ENCODE assay signal across 9 mouse cellular contexts in genomic region chr1:75445141-75445701, GRCm38 (mm10). TPM values are rescaled to one million over a fixed set of nuclear protein-coding genes. Genes with fewer than 3 reads are reported as not detected.
A peak's percentile ranks its signal among the peaks of the same experiment; 100 is the strongest.
DNase-seq lines count a peak whose midpoint lies in the region; ATAC-seq and TF ChIP-seq lines count a peak whose summit lies in the region.
"Had no signal": no experiment of that assay in that cellular context is flagged by ENCODE, and none has a peak within 500 bp of the region (broad histone marks: within the 10 kb centered on the region; RNA-seq: fewer than 3 reads in every experiment).

No protein-coding gene starts in this region.

- no peaks in the 10 kb centered on the region for H3K9me3 ChIP-seq in embryonic facial prominence, embryonic 13.5 days
- no peaks in the 10 kb centered on the region for H3K9me3 ChIP-seq in neural tube, embryonic 13.5 days

- peaks cover 74% of the 10 kb centered on the region for H3K4me1 ChIP-seq in embryonic facial prominence, embryonic 13.5 days
- H3K4me1 ChIP-seq in neural tube, embryonic 13.5 days (replicated peaks) = peaks cover 90% of the 10 kb centered on the region
- H3K4me1 ChIP-seq in heart, adult 2 months (ENCODE audit: control insufficient read depth, insufficient read depth, low read length) = no peaks in the 10 kb centered on the region

- no peaks in the 10 kb centered on the region for H3K79me2 ChIP-seq in heart, adult 2 months (replicated peaks; ENCODE audit: control insufficient read depth, insufficient read depth, low read length)

- peak; percentile 34; the same call in 1 of the 2 replicates for ATAC-seq in embryonic facial prominence, embryonic 13.5 days (ENCODE audit: insufficient number of reproducible peaks, insufficient read depth, low FRiP score, low TSS enrichment, low read depth)
- peak; percentile 15 for ATAC-seq in neural tube, embryonic 13.5 days (ENCODE audit: low read depth)

- peak overlapping the region; percentile 44 for H3K4me2 ChIP-seq in embryonic facial prominence, embryonic 13.5 days
- H3K4me2 ChIP-seq in neural tube, embryonic 13.5 days = peak overlapping the region; percentile 71

- TF ChIP-seq POLR2A in heart, adult 2 months (IDR thresholded peaks at IDR 0.05; ENCODE audit: insufficient read depth, low read depth, low read length) = no peak

- peak; percentile 63 to 77 for DNase-seq in layer of hippocampus, adult 2 months (ENCODE audit: low spot score in 2 of 2)
- no peak for DNase-seq in layer of hippocampus, postnatal 25 days (ENCODE audit: extremely low spot score in 1 of 2, low spot score in 1 of 2)
- peak; percentile 79 for DNase-seq in layer of hippocampus, adult 9-11 months
- DNase-seq in retina, postnatal 1 day = no peak
- no peak for DNase-seq in natural killer cell, adult 2 months (ENCODE audit: low spot score in 2 of 2)
- no peak for DNase-seq in heart, adult 2 months

- H3K27me3 ChIP-seq in embryonic facial prominence, embryonic 13.5 days = peaks cover 62% of the 10 kb centered on the region
- H3K27me3 ChIP-seq in neural tube, embryonic 13.5 days = peaks cover 14% of the 10 kb centered on the region
- H3K27me3 ChIP-seq in heart, adult 2 months (ENCODE audit: control insufficient read depth, insufficient read depth, low read length) = peaks cover 7% of the 10 kb centered on the region; the same call in 1 of the 2 replicates

- H3K27ac ChIP-seq in layer of hippocampus, adult 2 months = peak overlapping the region; percentile 86
- H3K27ac ChIP-seq in embryonic facial prominence, embryonic 13.5 days = no peak overlapping the region
- H3K27ac ChIP-seq in neural tube, embryonic 13.5 days (replicated peaks) = peak overlapping the region; percentile 92
- no peak overlapping the region for H3K27ac ChIP-seq in heart, adult 2 months

- H3K4me3 ChIP-seq in layer of hippocampus, adult 2 months = peak overlapping the region; percentile 29; the same call in 1 of the 2 replicates
- no peak overlapping the region for H3K4me3 ChIP-seq in embryonic facial prominence, embryonic 13.5 days
- H3K4me3 ChIP-seq in neural tube, embryonic 13.5 days = no peak overlapping the region
- no peak overlapping the region for H3K4me3 ChIP-seq in heart, adult 2 months

- intact Hi-C loops in heart, adult 2 months (cut with DNase I) = loop anchor here (1.0 kb wide), 1 partner anchor 22 kb away; no protein-coding TSS in a partner anchor

- H3K9ac ChIP-seq in embryonic facial prominence, embryonic 13.5 days = no peak overlapping the region
- peak overlapping the region; percentile 47 for H3K9ac ChIP-seq in neural tube, embryonic 13.5 days
- no peak overlapping the region for H3K9ac ChIP-seq in heart, adult 2 months (ENCODE audit: low read depth, low read length)

- 8% methylated on average over 9 of the region's 9 CpGs for WGBS in embryonic facial prominence, embryonic 13.5 days
- WGBS in neural tube, embryonic 13.5 days = 7% methylated on average over 9 of the region's 9 CpGs
- WGBS in heart, adult 2 months = 8% methylated on average over 9 of the region's 9 CpGs

- no peak for TF ChIP-seq EP300 in heart, adult 2 months (IDR thresholded peaks at IDR 0.05; ENCODE audit: insufficient read depth, low read depth, low read length)

- no peak for TF ChIP-seq CTCF in layer of hippocampus, adult 2 months (conservative IDR thresholded peaks at IDR 0.05)
- no peak for TF ChIP-seq CTCF in heart, adult 2 months (IDR thresholded peaks at IDR 0.05)

- H3K36me3 ChIP-seq in embryonic facial prominence, embryonic 13.5 days = peaks cover 17% of the 10 kb centered on the region
- H3K36me3 ChIP-seq in neural tube, embryonic 13.5 days = 0 out of 2 replicates have a peak, but pooled peaks cover 7% of the 10 kb centered on the region
- H3K36me3 ChIP-seq in heart, adult 2 months (ENCODE audit: control insufficient read depth, insufficient read depth, low read length) = no peaks in the 10 kb centered on the region

RNA-seq across cellular contexts. Expression of gene Asic4, which starts 5.0 kb away (rescaled TPM):
- total RNA-seq in layer of hippocampus, adult 2 months (2021) = 1 to 10 TPM; 5.5 to 7.1 TPM
- total RNA-seq in layer of hippocampus, postnatal 25 days (2021) = 1 to 10 TPM; 8.9 to 9.9 TPM
- polyA plus RNA-seq in embryonic facial prominence, embryonic 13.5 days (2015; fragmentation: Nextera tagmentation; extraction: Ambion mirVana) = 0.30 and 0.45 TPM in 2 replicates
- polyA plus RNA-seq in neural tube, embryonic 13.5 days (2015; fragmentation: Nextera tagmentation; extraction: Ambion mirVana) = 28.7 and 28.8 TPM in 2 replicates
- total RNA-seq in heart, adult 2 months (2021) = not detected
- not detected in 2 replicates for polyA plus RNA-seq in heart, adult 2 months (2012; rRNA removed)
- total RNA-seq: hematopoietic stem cell, adult 5-6 weeks had no signal

RNA-seq across cellular contexts. Expression of gene Gmppa, which starts 9.5 kb away (rescaled TPM):
- 10 to 100 TPM; 72.9 to 76.0 TPM for total RNA-seq in layer of hippocampus, adult 2 months (2021)
- 10 to 100 TPM; 60.5 to 66.7 TPM for total RNA-seq in layer of hippocampus, postnatal 25 days (2021)
- polyA plus RNA-seq in embryonic facial prominence, embryonic 13.5 days (2015; fragmentation: Nextera tagmentation; extraction: Ambion mirVana) = 74.2 and 83.0 TPM in 2 replicates
- 74.4 and 75.9 TPM in 2 replicates for polyA plus RNA-seq in neural tube, embryonic 13.5 days (2015; fragmentation: Nextera tagmentation; extraction: Ambion mirVana)
- 10 to 100 TPM; 38.9 to 39.9 TPM for total RNA-seq in heart, adult 2 months (2021)
- 91.3 and 94.6 TPM in 2 replicates for polyA plus RNA-seq in heart, adult 2 months (2012; rRNA removed)

RNA-seq across cellular contexts. Expression of gene Chpf, which starts 33.9 kb away (rescaled TPM):
- 10 to 100 TPM; 80.5 to 86.6 TPM for total RNA-seq in layer of hippocampus, adult 2 months (2021)
- 10 to 100 TPM; 77.2 to 82.8 TPM for total RNA-seq in layer of hippocampus, postnatal 25 days (2021)
- 30.6 and 31.5 TPM in 2 replicates for polyA plus RNA-seq in embryonic facial prominence, embryonic 13.5 days (2015; fragmentation: Nextera tagmentation; extraction: Ambion mirVana)
- polyA plus RNA-seq in neural tube, embryonic 13.5 days (2015; fragmentation: Nextera tagmentation; extraction: Ambion mirVana) = 39.1 and 41.0 TPM in 2 replicates
- total RNA-seq in heart, adult 2 months (2021) = 10 to 100 TPM; 23.2 to 25.0 TPM
- polyA plus RNA-seq in heart, adult 2 months (2012; rRNA removed) = 26.9 and 37.8 TPM in 2 replicates

RNA-seq across cellular contexts. Expression of gene Tmem198, which starts 34.1 kb away (rescaled TPM):
- total RNA-seq in layer of hippocampus, adult 2 months (2021) = 10 to 100 TPM; 64.0 to 65.4 TPM
- total RNA-seq in layer of hippocampus, postnatal 25 days (2021) = 10 to 100 TPM; 70.3 to 73.8 TPM
- 1.1 and 1.5 TPM in 2 replicates for polyA plus RNA-seq in embryonic facial prominence, embryonic 13.5 days (2015; fragmentation: Nextera tagmentation; extraction: Ambion mirVana)
- polyA plus RNA-seq in neural tube, embryonic 13.5 days (2015; fragmentation: Nextera tagmentation; extraction: Ambion mirVana) = 37.2 and 40.9 TPM in 2 replicates
- under 1 TPM; 0.21 to 0.66 TPM for total RNA-seq in heart, adult 2 months (2021)
- 0.39 and 0.73 TPM in 2 replicates for polyA plus RNA-seq in heart, adult 2 months (2012; rRNA removed)
- total RNA-seq: hematopoietic stem cell, adult 5-6 weeks had no signal

Comparison
In these comparisons a context has a peak if more than half of its experiments do, and no peak if none do; other contexts are left out.
1. DNase-seq: peak in layer of hippocampus, adult 2 months (2 of 2) and layer of hippocampus, adult 9-11 months (single experiment); none in layer of hippocampus, postnatal 25 days (0 of 2), retina, postnatal 1 day (single experiment), natural killer cell, adult 2 months (0 of 2) and heart, adult 2 months (0 of 2).
2. H3K27ac ChIP-seq: peak in layer of hippocampus, adult 2 months (single experiment) and neural tube, embryonic 13.5 days (single experiment); none in embryonic facial prominence, embryonic 13.5 days (single experiment) and heart, adult 2 months (single experiment).
3. RNA of gene Asic4, which starts 5.0 kb away (total RNA-seq): 8.9 to 9.9 TPM in layer of hippocampus, postnatal 25 days and 5.5 to 7.1 TPM in layer of hippocampus, adult 2 months; not detected in heart, adult 2 months; every median in the first group is over 4 times any median in the second.